Mouse (Mus musculus): ENCODE measurements at regions not wholly inside any gene's neighbourhood (a gene's known extent, or its start where the extent isn't known, plus 50 kb on each side); places are given as distances from the start of the nearest gene placed in this dataset.

DNA sequence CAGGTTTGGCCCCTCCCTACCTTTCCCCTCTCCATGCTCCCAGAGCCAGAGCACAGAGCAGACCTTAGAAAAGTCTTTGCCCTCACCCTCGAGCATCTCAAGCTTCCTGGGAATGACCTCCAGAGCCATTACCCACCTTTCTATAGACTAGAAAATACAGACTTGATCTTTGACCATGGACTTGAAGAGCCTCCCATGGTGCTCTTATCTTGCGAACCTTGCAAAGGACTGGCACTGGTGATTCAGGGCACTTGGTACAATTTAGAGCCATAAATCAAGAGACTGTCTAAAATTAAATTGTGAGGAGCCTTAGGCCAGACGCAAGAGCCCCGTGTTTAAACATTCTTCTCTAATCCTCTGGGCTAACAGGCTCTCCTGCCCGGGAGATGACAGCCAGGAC lies 498.9 kb downstream of the Tns1 start:
- TF ChIP-seq ZC3H11A (IDR thresholded peaks at IDR 0.05; ENCODE audit: low read depth, low read length) (no peak), EP300 (IDR thresholded peaks at IDR 0.05; ENCODE audit: low read length) (no peak), ZNF384 (IDR thresholded peaks at IDR 0.05; ENCODE audit: low read depth, low read length) (no peak), POLR2A (IDR thresholded peaks at IDR 0.05; ENCODE audit: low read depth, low read length) (no peak), BHLHE40 (IDR thresholded peaks at IDR 0.05; ENCODE audit: low read depth, low read length) (no peak), CHD1 (IDR thresholded peaks at IDR 0.05; ENCODE audit: low read depth, low read length) (no peak)
